Mouse (Mus musculus): ENCODE data around the gene Gm36864.

Gm36864 gene

GRCm38 (mm10) chr7:44276461-44277249 lies 40.7 kb downstream of the Gm36864 start:
- ChIA-PET POLR2A (interaction anchor here (0.6 to 3.1 kb wide), 66 partner anchors 8 to 1621 kb away, joined by 3 to 46 read pairs (median 5); partner anchors contain the start of genes 1700028J19Rik (in 3 of the 4), 2410002F23Rik (in 3 of the 4), Fam71e1 (in 2 of the 4) and Emc10 (in 1 of the 4)), CTCF (interaction anchor here (0.5 to 3.0 kb wide), 32 partner anchors 11 to 425 kb away, joined by 3 to 23 read pairs (median 4); partner anchors contain the start of genes 1700028J19Rik (in 1 of the 4) and 2410002F23Rik (in 1 of the 4))

DNA sequence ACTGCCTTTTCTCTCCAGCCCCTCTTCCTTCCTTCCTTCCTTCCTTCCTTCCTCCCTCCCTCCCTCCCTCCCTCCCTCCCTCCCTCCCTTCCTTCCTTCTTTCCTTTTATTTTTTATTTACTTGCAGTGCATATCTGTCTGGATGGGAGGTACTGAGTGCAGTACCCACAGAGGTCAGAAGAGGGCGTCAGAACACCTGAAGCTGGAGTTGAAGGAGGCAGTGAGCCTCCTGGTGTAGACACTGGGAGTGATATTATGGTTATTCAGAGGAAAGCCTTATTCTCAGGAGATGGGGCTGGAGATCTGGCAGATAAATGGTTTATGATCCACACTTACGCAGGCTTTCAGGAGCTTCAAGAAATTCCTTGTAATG lies 41.3 kb downstream of the Gm36864 start:
- ChIA-PET CTCF (interaction anchor here (0.5 to 3.0 kb wide), 25 partner anchors 11 to 244 kb away, joined by 3 to 23 read pairs (median 4); partner anchors contain the start of genes 1700028J19Rik (in 1 of the 4) and 2410002F23Rik (in 1 of the 4)), POLR2A (interaction anchor here (0.6 to 3.1 kb wide), 43 partner anchors 8 to 471 kb away, joined by 3 to 46 read pairs (median 6); partner anchors contain the start of genes 1700028J19Rik (in 3 of the 4), 2410002F23Rik (in 3 of the 4), Fam71e1 (in 2 of the 4) and Emc10 (in 1 of the 4))

- ChIA-PET CTCF (interaction anchor here in 2 of 4 experiments (0.6 to 1.8 kb wide), 4 partner anchors 15 to 367 kb away, joined by 3 to 14 read pairs (median 4); no protein-coding TSS in a partner anchor), POLR2A (interaction anchor here in 2 of 4 experiments (0.9 to 2.6 kb wide), 4 partner anchors 24 to 79 kb away, joined by 3 to 13 read pairs (median 4); no protein-coding TSS in a partner anchor)
These were observed 45.0 kb downstream of the Gm36864 start for GRCm38 (mm10) chr7:44280959-44281358.

GRCm38 (mm10) chr7:44281586-44281985 lies 45.6 kb downstream of the Gm36864 start:
- POLR2A ChIA-PET = interaction anchor here in 2 of 4 experiments (0.5 to 2.6 kb wide), 5 partner anchors 23 to 1598 kb away, joined by 3 to 13 read pairs (median 3); no protein-coding TSS in a partner anchor
- CTCF ChIA-PET = interaction anchor here in 2 of 4 experiments (0.6 to 1.6 kb wide), 3 partner anchors 16 to 36 kb away, joined by 3 to 14 read pairs (median 4); no protein-coding TSS in a partner anchor

DNA sequence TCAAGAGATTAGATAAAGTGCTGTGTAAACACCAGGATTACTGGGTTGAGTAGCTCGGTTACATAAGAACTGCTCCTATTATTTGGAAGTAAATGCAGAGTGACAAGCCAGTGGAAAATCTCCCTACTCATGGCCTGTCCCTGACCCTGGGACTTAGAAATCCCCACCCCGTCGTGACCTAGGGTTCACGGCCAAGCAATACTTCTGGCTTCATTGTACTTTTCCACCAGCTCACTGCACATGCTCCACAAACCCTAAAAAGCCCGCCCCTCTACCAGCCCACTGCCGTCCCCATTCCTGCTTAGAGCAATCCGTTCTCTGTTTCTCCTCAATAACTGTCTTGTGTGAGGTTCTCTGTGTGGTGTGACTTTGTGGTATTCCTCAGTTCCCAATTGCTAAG lies 51.8 kb downstream of the Gm36864 start:
- CTCF ChIA-PET = interaction anchor here in 1 of 4 experiments (0.6 to 1.0 kb wide), 2 partner anchors 11 to 30 kb away, joined by 3 to 4 read pairs; no protein-coding TSS in a partner anchor

GRCm38 (mm10) chr7:44290986-44291385 lies 55.0 kb downstream of the Gm36864 start:
- CTCF ChIA-PET = interaction anchor here in 2 of 4 experiments (0.6 kb wide), 3 partner anchors 430 to 621 kb away, joined by 4 to 5 read pairs (median 5); partner anchors contain the start of gene Klk10 (in 1 of the 2)

More for the DNA sequence above, 51.8 kb downstream of the Gm36864 start:
- POLR2A ChIA-PET = interaction anchor here (0.7 to 2.7 kb wide), 8 partner anchors 11 to 792 kb away, joined by 3 to 11 read pairs (median 5); partner anchors contain the start of genes 1700028J19Rik (in 1 of the 4) and 2410002F23Rik (in 1 of the 4)

GRCm38 (mm10) chr7:44291418-44291817 lies 55.4 kb downstream of the Gm36864 start:
- ChIA-PET CTCF (interaction anchor here in 1 of 4 experiments (0.6 kb wide), 1 partner anchor 621 kb away, joined by 5 read pairs; no protein-coding TSS in a partner anchor), POLR2A (interaction anchor here (0.6 to 3.7 kb wide), 19 partner anchors 10 to 557 kb away, joined by 3 to 36 read pairs (median 5); no protein-coding TSS in a partner anchor)

More at GRCm38 (mm10) chr7:44290986-44291385, 55.0 kb downstream of the Gm36864 start:
- POLR2A ChIA-PET = interaction anchor here (1.0 to 3.7 kb wide), 15 partner anchors 10 to 194 kb away, joined by 3 to 36 read pairs (median 6); no protein-coding TSS in a partner anchor

Data from embryonic stem cell, embryonic (primary cell).